Mouse (Mus musculus) stomach, embryonic 15.5 days (tissue): ENCODE results near the gene Cul7. TPM values are rescaled to one million over a fixed set of nuclear protein-coding genes. Genes with fewer than 3 reads are reported as not detected.

Experiments
- ATAC-seq: fragments of 200-750 bp; cut with Nextera tagmentation; 2 replicates; pipeline ENCODE4 v1.8.0; 2017; ENCODE audit warnings: low read depth, moderate number of reproducible peaks, moderate TSS enrichment; ENCODE audit not compliant: insufficient read depth, low FRiP score
- H3K27ac ChIP-seq: fragments of 300-500 bp; sonication (generic); 2 replicates; pipeline ENCODE4 v1.5.1; 2015; ENCODE audit warnings: mild to moderate bottlenecking, inconsistent platforms
- H3K27me3 ChIP-seq: fragments of 300-500 bp; sonication (generic); replicated peaks from 2 replicates; pipeline ENCODE4 v1.6.1; 2015; ENCODE audit warnings: inconsistent platforms
- H3K36me3 ChIP-seq: fragments of 300-500 bp; sonication (generic); 2 replicates; pipeline ENCODE4 v1.6.1; 2015; ENCODE audit warnings: inconsistent platforms
- H3K4me1 ChIP-seq: fragments of 300-500 bp; sonication (generic); 2 replicates; pipeline ENCODE4 v1.6.1; 2015; ENCODE audit warnings: inconsistent platforms
- H3K4me2 ChIP-seq: fragments of 300-500 bp; sonication (generic); 2 replicates; pipeline ENCODE4 v1.6.1; 2015; ENCODE audit warnings: mild to moderate bottlenecking, inconsistent platforms
- H3K4me3 ChIP-seq: fragments of 300-500 bp; sonication (generic); replicated peaks from 2 replicates; pipeline ENCODE4 v1.5.1; 2015; ENCODE audit warnings: inconsistent platforms
- H3K9ac ChIP-seq: fragments of 300-500 bp; sonication (generic); 2 replicates; pipeline ENCODE4 v1.6.1; 2015; ENCODE audit warnings: inconsistent platforms
- H3K9me3 ChIP-seq: fragments of 300-500 bp; sonication (generic); 2 replicates; pipeline ENCODE4 v1.6.1; 2016; ENCODE audit warnings: inconsistent platforms
- WGBS: fragments of 180-500 bp; shearing (Covaris S2); methylation state at CpG from one replicate; pipeline ENCODE4 v1.1.7; 2015; 5-methylcytosine and 5-hydroxymethylcytosine counted together
- polyA plus RNA-seq: library from polyadenylated mRNA; unstranded; fragments of >200 nt; fragmentation: Nextera tagmentation; extraction: Ambion mirVana; gene quantifications from 2 replicates; pipeline ENCODE4 v1.2.1, GENCODE M21; 2015

The Cul7 gene
- polyA plus RNA-seq, 1 experiment from 2014 or later: 42.9 TPM

DNA sequence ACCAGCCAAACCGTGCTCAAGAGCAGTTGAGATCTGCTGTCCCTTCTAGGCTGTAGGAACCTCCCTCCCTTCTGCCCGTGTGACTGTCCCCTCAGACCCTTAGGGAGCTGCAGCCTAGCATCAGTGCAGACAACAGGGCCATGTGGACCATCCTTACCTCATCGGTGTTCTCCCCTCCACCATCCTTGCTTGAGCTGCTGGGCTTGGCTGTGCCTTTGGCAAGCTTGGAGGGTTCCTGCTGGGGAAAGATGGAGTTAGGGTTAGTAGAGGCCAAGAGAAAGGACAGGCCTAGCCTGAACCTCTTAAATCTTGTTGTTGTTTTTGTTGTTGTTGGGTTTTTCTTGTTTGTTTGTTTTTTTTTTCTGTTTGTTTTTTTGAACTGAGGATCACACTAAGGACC is 49.8 kb downstream of the Cul7 start:
- Histone ChIP-seq H3K4me1 (peaks cover 30% of the 10 kb centered on the region), H3K36me3 (peaks cover 13% of the 10 kb centered on the region; the same call in 1 of the 2 replicates), H3K4me3 (no peak overlapping the region), H3K9me3 (no peaks in the 10 kb centered on the region), H3K4me2 (no peak overlapping the region), H3K9ac (no peak overlapping the region), H3K27me3 (no peaks in the 10 kb centered on the region), H3K27ac (no peak overlapping the region)
- 83% methylated on average over 3 of the region's 3 CpGs for WGBS
- ATAC-seq: no peak

- WGBS: 75% methylated on average over 12 of the region's 12 CpGs
- no peak for ATAC-seq
These were observed 51.4 kb downstream of the Cul7 start for GRCm38 (mm10) chr17:46701489-46701888.

GRCm38 (mm10) chr17:46702100-46702499 is 52.0 kb downstream of the Cul7 start:
- H3K9ac ChIP-seq: no peak overlapping the region
- 81% methylated on average over 12 of the region's 12 CpGs for WGBS

More at GRCm38 (mm10) chr17:46701489-46701888, 51.4 kb downstream of the Cul7 start:
- Histone ChIP-seq H3K9me3 (no peaks in the 10 kb centered on the region), H3K9ac (no peak overlapping the region), H3K4me1 (peaks cover 38% of the 10 kb centered on the region), H3K4me2 (no peak overlapping the region), H3K27ac (no peak overlapping the region), H3K36me3 (peaks cover 10% of the 10 kb centered on the region; the same call in 1 of the 2 replicates), H3K27me3 (no peaks in the 10 kb centered on the region), H3K4me3 (no peak overlapping the region)

GRCm38 (mm10) chr17:46702506-46702905 is 52.4 kb downstream of the Cul7 start:
- Histone ChIP-seq H3K36me3 (peaks cover 10% of the 10 kb centered on the region; the same call in 1 of the 2 replicates), H3K4me3 (no peak overlapping the region), H3K27ac (no peak overlapping the region), H3K4me2 (peak overlapping the region; percentile 61), H3K27me3 (no peaks in the 10 kb centered on the region), H3K4me1 (peaks cover 38% of the 10 kb centered on the region), H3K9me3 (no peaks in the 10 kb centered on the region), H3K9ac (no peak overlapping the region)
- 81% methylated on average over 5 of the region's 5 CpGs for WGBS
- no peak for ATAC-seq

More at GRCm38 (mm10) chr17:46702100-46702499, 52.0 kb downstream of the Cul7 start:
- Histone ChIP-seq H3K27ac (no peak overlapping the region), H3K9me3 (no peaks in the 10 kb centered on the region), H3K4me2 (no peak overlapping the region), H3K36me3 (peaks cover 10% of the 10 kb centered on the region; the same call in 1 of the 2 replicates), H3K27me3 (no peaks in the 10 kb centered on the region), H3K4me3 (no peak overlapping the region), H3K4me1 (peaks cover 38% of the 10 kb centered on the region)
- ATAC-seq: no peak

DNA sequence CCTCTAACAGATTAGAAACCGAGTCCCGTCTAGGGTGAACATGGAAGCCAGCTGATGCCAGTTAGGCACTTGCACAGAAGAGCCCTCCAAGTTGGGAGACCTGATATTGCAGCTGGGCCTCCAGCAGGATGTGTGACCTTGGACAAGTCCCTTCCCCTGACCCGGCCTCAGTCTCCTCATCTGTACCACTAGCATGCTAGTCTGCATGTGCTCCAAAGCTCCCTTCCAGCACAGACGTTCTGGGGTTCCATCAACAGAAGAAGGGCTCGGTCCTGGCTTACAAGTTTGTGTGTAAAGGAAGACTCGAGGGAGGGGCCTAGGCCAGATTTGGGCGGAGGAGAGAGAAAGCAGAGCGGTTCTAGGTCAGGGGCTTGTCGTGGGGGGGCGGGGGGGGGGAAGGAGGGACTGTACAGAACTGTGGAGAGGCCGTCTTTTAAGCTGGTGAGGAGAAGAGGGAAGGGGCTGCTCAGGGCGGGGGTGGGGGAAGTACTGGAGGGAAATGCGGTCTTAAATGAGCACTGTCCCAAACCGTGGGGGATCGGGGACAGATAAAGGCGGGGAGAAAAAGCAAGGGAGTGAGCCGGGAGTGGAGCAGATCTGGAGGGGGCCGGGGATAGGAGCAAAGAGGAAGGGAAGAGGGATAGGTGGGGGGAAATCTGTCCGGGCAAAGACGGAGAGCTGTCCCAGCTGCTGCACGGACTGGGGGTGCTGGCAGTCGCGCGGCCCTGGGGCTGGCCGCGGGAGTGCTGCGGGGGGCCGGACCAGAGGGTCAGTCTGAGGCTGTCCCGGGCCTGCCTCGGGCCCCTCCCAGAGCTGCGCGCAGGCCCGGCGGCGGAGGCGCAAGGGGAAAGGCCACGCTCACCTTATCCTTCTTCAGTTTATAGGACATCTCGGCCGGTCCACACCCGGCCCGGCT is 54.1 kb downstream of the Cul7 start:
- WGBS: 2% methylated on average over 36 of the region's 41 CpGs
- H3K4me2 ChIP-seq: peak overlapping the region; percentile 61
- peak; percentile 76 for ATAC-seq
- 0 out of 2 replicates have a peak, but pooled peaks cover 4% of the 10 kb centered on the region for H3K36me3 ChIP-seq
- peak overlapping the region; percentile 96 for H3K27ac ChIP-seq
- H3K9ac ChIP-seq: peak overlapping the region; percentile 96
- no peaks in the 10 kb centered on the region for H3K27me3 ChIP-seq
- H3K9me3 ChIP-seq: no peaks in the 10 kb centered on the region
- H3K4me3 ChIP-seq: peak overlapping the region; percentile 94
- H3K4me1 ChIP-seq: peaks cover 38% of the 10 kb centered on the region

DNA sequence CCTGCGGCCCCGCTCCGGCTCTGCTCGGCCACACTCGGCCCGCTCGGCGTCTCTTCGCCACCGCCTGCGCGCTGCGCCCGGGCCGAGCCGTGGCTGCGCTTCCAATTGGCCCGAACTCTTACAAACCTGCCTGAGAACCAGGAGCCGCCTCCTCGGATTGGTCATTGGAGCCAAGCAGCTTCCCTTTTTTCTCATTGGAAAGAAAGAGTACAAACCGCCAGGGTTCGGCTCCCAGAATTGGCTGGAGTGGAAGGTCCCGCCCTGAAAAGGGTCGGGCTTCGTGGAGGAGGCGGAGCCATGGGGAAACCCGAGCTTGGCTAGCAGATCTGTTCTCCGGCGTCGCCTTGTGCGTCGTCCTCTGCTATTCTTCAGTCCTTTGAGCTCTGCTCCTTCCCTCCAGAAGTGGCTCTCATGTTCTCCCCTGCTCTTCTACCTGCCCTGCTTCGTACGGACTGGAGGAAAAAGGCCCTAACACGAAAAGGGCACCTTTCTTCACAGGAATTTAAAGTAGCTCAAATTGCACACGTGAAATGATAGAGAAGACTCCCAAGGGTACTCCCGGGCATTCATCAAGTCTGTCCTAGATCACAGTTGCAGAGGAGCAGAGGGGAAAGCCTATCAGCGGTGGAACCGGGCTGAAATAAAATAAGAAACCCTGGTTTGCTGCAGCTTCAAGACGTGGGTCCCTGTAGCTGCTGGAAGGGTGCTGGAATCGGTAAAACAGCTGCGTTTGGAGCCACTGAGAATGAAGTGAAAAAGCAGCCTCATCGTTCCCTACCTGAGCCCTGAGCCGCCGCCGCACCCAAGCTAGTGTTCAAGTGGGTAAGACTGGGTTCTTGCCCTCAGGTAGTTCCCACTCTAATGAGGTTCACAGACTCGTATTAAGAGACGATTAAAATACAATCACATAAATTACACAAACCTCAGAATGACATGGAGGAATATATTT is 55.0 kb downstream of the Cul7 start, which contains the start of gene Ppp2r5d:
TSS of gene Ppp2r5d (minus strand) at position 225 of the 949 bp plus-strand sequence.
- H3K4me1 ChIP-seq: peaks cover 38% of the 10 kb centered on the region
- H3K27ac ChIP-seq: peak within 1 kb of the TSS; percentile 96
- peak within 1 kb of the TSS; percentile 89 for H3K4me2 ChIP-seq
- peak within 1 kb of the TSS; percentile 94 for H3K4me3 ChIP-seq
- H3K9ac ChIP-seq: peak within 1 kb of the TSS; percentile 96
- peak; percentile 94 for ATAC-seq
- whole genome bisulfite sequencing: under 1% methylated on average over 48 of the region's 48 CpGs
- no peaks in the 10 kb centered on the region for H3K36me3 ChIP-seq
- H3K27me3 ChIP-seq: no peaks in the 10 kb centered on the region
- no peaks in the 10 kb centered on the region for H3K9me3 ChIP-seq

DNA sequence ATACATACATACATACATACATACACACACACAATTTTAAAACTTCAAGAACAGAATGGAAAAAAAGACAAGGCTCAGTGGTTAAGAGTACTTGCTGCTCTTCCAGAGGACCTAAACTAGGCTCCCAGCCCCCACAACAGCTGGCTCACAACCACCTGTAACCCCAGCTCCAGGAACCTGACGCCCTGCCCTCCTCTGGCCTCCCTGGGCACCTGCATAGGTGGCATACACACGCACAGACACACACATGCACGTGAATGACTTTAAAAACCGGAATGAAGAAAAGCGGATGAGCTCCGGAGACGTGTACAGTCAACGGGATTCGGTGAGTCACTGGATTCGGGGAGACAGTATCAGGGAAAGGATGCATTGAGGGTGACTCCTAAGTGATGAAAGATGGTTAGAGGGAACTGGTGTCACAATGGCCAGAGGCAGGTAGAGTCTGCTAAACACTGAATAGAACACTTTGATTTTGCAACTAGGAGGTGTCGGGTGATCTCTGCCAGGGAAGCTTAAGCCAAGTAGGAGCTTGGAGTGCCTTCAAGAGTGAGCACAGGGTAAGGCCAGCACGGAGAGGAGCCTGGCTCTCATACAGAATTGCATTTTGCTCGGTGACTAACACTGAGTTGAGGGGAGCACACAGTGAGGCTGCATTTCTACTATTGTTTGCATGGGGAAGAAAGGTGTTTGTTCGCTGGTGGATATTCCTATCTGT is 56.4 kb downstream of the Cul7 start:
- ATAC-seq: no peak
- Histone ChIP-seq H3K27ac (no peak overlapping the region), H3K9me3 (no peaks in the 10 kb centered on the region), H3K36me3 (no peaks in the 10 kb centered on the region), H3K4me3 (no peak overlapping the region), H3K9ac (no peak overlapping the region), H3K4me1 (peaks cover 32% of the 10 kb centered on the region), H3K27me3 (no peaks in the 10 kb centered on the region), H3K4me2 (no peak overlapping the region)
- WGBS: 90% methylated on average over 14 of the region's 14 CpGs

- Histone ChIP-seq H3K9me3 (no peaks in the 10 kb centered on the region), H3K4me1 (peaks cover 13% of the 10 kb centered on the region), H3K27ac (peak within 1 kb of the TSS; percentile 61), H3K27me3 (no peaks in the 10 kb centered on the region), H3K4me2 (peak within 1 kb of the TSS; percentile 94), H3K4me3 (peak within 1 kb of the TSS; percentile 95), H3K9ac (peak within 1 kb of the TSS; percentile 90), H3K36me3 (peaks cover 9% of the 10 kb centered on the region)
- peak; percentile 89 for ATAC-seq
- WGBS: 7% methylated on average over 36 of the region's 36 CpGs
These were observed 60.9 kb downstream of the Cul7 start, which contains the start of gene Pex6 for GRCm38 (mm10) chr17:46710959-46711597. Pex6 (plus strand) TSS chr17:46711463.

- Histone ChIP-seq H3K4me1 (peaks cover 13% of the 10 kb centered on the region), H3K4me2 (peak overlapping the region; percentile 94), H3K4me3 (peak overlapping the region; percentile 95), H3K27me3 (no peaks in the 10 kb centered on the region), H3K9me3 (no peaks in the 10 kb centered on the region), H3K36me3 (peaks cover 12% of the 10 kb centered on the region), H3K9ac (peak overlapping the region; percentile 90), H3K27ac (peak overlapping the region; percentile 61)
- WGBS: under 1% methylated on average over 75 of the region's 76 CpGs
- peak; percentile 41 for ATAC-seq
These were observed 61.6 kb downstream of the Cul7 start for GRCm38 (mm10) chr17:46711612-46712271.

DNA sequence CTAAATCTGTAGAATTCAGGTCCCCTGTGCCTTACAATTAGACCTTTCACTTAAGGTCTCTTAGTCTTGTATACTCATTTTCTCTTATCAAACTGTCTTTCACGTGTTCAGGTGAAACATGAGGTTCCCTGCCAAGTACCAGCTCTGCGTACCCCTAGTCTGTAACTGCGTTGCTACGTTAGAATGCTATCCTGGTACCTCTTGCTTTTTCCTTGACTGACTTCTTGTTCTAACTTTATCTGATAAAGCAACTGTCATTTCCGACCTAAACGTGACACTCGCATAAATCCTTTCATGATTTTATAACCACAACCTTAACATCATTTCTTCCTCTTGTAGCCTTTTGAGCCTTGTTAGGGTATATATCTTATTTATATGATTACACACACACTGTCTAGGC is 62.3 kb downstream of the Cul7 start:
- Histone ChIP-seq H3K27me3 (no peaks in the 10 kb centered on the region), H3K9ac (peak overlapping the region; percentile 90; the same call in 1 of the 2 replicates), H3K4me2 (peak overlapping the region; percentile 94), H3K4me3 (peak overlapping the region; percentile 95), H3K27ac (no peak overlapping the region), H3K4me1 (peaks cover 13% of the 10 kb centered on the region), H3K9me3 (no peaks in the 10 kb centered on the region), H3K36me3 (peaks cover 14% of the 10 kb centered on the region)
- 59% methylated on average over 7 of the region's 7 CpGs for WGBS
- no peak for ATAC-seq
